Mouse (Mus musculus) embryonic facial prominence, embryonic 15.5 days (tissue): ENCODE measurements around the gene Gm11037. TPM values are rescaled to one million over a fixed set of nuclear protein-coding genes. Genes with fewer than 3 reads are reported as not detected.
A peak's percentile ranks its signal among the peaks of the same experiment; 100 is the strongest.

Experiments
- ATAC-seq: fragments of 200-750 bp; cut with Nextera tagmentation; 2 replicates; pipeline ENCODE4 v1.8.0; 2017; ENCODE audit warnings: low read depth, moderate TSS enrichment; ENCODE audit not compliant: insufficient number of reproducible peaks, low FRiP score, low TSS enrichment
- H3K27ac ChIP-seq: fragments of 300-500 bp; sonication (generic); replicated peaks from 2 replicates; pipeline ENCODE4 v1.5.1; 2015; ENCODE audit warnings: mild to moderate bottlenecking, inconsistent platforms
- H3K27me3 ChIP-seq: fragments of 300-500 bp; sonication (generic); 2 replicates; pipeline ENCODE4 v1.6.1; 2015; ENCODE audit warnings: inconsistent platforms
- H3K36me3 ChIP-seq: fragments of 300-500 bp; sonication (generic); 2 replicates; pipeline ENCODE4 v1.6.1; 2015; ENCODE audit warnings: mild to moderate bottlenecking, inconsistent platforms
- H3K4me1 ChIP-seq: fragments of 300-500 bp; sonication (generic); 2 replicates; pipeline ENCODE4 v1.6.1; 2015; ENCODE audit warnings: inconsistent platforms
- H3K4me2 ChIP-seq: fragments of 300-500 bp; sonication (generic); replicated peaks from 2 replicates; pipeline ENCODE4 v1.6.1; 2015; ENCODE audit warnings: mild to moderate bottlenecking, inconsistent platforms
- H3K4me3 ChIP-seq: fragments of 300-500 bp; sonication (generic); replicated peaks from 2 replicates; pipeline ENCODE4 v1.5.1; 2015; ENCODE audit warnings: mild to moderate bottlenecking, inconsistent platforms
- H3K9ac ChIP-seq: fragments of 300-500 bp; sonication (generic); 2 replicates; pipeline ENCODE4 v1.6.1; 2015; ENCODE audit warnings: inconsistent platforms
- H3K9me3 ChIP-seq: fragments of 300-500 bp; sonication (generic); replicated peaks from 2 replicates; pipeline ENCODE4 v1.6.1; 2016; ENCODE audit warnings: inconsistent platforms
- WGBS: fragments of 180-500 bp; shearing (Covaris S2); methylation state at CpG from one replicate; pipeline ENCODE4 v1.1.7; 2015; 5-methylcytosine and 5-hydroxymethylcytosine counted together
- polyA plus RNA-seq: library from polyadenylated mRNA; unstranded; fragments of >200 nt; fragmentation: Nextera tagmentation; extraction: Ambion mirVana; gene quantifications from 2 replicates; pipeline ENCODE4 v1.2.1, GENCODE M21; 2015

The Gm11037 gene
- not detected in 2 replicates for polyA plus RNA-seq

DNA sequence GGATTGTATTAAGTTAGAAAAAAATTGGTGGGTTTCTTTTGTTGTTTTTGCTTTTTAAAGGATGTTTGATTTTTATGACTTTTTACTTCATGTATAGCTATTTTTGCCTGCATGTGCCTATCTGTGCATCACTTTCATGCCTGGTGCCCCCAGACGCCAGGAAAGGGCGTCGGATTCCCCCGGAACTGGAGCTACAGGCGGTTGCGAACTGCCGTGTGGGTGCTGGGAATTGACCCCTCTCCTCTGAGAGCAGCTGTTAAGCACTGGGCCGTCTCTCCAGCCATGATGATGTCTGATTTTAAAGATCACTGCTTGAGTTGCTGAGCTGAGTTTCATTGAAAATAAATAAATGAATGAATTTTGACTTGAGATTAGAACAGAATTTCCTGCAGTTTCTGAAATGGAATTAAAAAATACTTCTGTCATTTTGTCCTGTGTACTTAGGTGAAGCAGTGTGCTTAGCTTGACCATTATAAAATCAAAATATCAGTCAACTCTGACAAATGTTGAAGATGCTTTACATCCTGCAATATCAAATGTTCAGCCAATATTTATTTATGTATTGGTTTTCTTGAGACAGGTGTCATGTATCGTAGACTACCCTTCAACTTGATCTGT lies at the start of gene Gm11037:
Gene Gm11037, plus strand, starts transcription at position 568 of the 618 bp plus-strand sequence.
- 63% methylated on average over 9 of the region's 9 CpGs for WGBS
- no peak within 1 kb of the TSS; the same call in 1 of the 2 replicates for H3K27ac ChIP-seq
- no peak for ATAC-seq

DNA sequence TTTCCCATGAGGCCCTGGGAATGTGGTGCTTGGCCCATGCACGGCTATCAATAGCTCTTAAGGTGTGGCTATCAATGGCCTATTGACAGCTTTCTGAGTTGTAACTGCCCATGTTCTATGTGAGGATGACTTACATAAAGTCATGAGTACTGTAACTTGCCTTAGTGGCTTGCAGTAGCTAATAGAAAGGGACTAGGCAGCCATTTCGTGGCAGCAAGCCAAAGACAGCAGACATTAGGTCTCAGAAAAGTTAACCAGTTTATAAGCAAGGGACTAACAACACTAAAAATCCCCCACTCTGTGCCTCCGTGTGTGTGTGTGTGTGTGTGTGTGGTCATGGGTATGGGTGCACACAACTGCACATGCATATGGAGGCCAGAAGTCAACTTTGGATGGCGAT lies 49.1 kb upstream of the Gm11037 start:
- Histone ChIP-seq H3K27me3 (no peaks in the 10 kb centered on the region), H3K4me3 (no peak overlapping the region), H3K36me3 (no peaks in the 10 kb centered on the region), H3K9me3 (no peaks in the 10 kb centered on the region), H3K4me1 (no peaks in the 10 kb centered on the region), H3K9ac (no peak overlapping the region), H3K4me2 (no peak overlapping the region), H3K27ac (no peak overlapping the region)
- no peak for ATAC-seq
- 85% methylated on average over 4 of the region's 4 CpGs for WGBS

More for the DNA sequence above, at the start of gene Gm11037:
- Histone ChIP-seq H3K9ac (no peak within 1 kb of the TSS), H3K9me3 (no peaks in the 10 kb centered on the region), H3K36me3 (peaks cover 26% of the 10 kb centered on the region), H3K4me3 (no peak within 1 kb of the TSS), H3K27me3 (no peaks in the 10 kb centered on the region), H3K4me1 (peaks cover 9% of the 10 kb centered on the region), H3K4me2 (no peak within 1 kb of the TSS)

DNA sequence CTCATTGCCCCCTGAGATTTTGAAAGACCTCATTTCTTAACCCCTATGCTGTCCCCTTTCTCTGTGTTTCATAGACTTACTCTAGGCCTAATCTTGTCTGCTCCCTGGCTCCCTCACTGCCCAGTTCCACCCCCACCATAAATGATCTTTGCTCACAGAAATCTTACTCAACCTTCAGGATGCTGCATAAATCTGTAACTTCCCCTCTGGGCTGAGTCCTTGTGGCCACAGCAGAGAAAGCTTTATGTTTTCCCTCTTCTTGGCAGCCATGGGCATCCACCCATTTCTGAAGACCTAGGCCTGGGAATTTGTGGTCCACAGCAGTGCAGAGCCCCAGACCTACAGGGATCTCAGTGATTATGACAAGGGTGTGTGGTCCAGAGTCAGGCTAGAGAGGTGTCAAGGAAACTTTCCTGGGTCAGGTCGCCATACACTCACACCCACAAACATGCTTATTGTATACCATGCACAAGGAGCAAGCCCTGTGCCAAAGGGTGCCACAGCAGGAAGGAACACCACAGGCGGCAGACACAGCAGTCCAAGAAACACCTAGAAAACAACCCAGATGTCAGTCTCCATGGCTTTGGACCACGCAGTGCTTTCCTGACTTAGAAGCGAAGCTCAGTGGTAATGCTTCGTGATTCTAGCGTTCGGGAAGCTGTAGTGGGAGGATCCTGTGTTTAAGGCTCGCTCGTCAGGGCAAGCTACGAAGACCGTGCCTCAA lies 46.5 kb upstream of the Gm11037 start, which contains the start of gene Siglec1:
Gene Siglec1, minus strand, starts transcription at position 99 of the 724 bp plus-strand sequence.
- ATAC-seq, result no peak
- H3K36me3 ChIP-seq, result no peaks in the 10 kb centered on the region
- H3K9ac ChIP-seq, result no peak within 1 kb of the TSS
- no peak within 1 kb of the TSS for H3K4me3 ChIP-seq
- no peak within 1 kb of the TSS for H3K27ac ChIP-seq
- H3K4me2 ChIP-seq, result no peak within 1 kb of the TSS
- WGBS, result 75% methylated on average over 11 of the region's 11 CpGs
- no peaks in the 10 kb centered on the region for H3K9me3 ChIP-seq
- no peaks in the 10 kb centered on the region for H3K27me3 ChIP-seq
- H3K4me1 ChIP-seq, result no peaks in the 10 kb centered on the region

DNA sequence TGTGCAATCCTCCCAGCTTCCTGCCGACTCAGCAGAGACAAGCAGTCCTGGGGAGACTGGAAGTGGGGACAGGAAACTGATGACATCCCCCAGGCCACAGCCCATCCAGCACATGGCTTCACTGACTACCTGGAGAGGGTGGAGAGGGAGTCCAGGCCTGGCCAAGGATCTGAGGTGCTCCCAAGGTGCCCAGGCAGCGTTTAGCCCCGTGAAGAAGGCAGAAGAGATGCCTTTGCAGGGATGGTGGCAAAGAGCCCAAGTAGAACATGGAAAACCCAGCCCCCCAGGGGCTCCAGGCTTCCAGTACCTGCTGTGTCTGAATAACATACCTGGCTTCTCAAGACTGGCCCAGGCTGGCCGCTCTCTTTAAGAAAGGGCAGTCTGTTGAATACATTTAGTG lies 44.7 kb upstream of the Gm11037 start:
- Histone ChIP-seq H3K9me3 (no peaks in the 10 kb centered on the region), H3K9ac (no peak overlapping the region), H3K4me3 (no peak overlapping the region), H3K27ac (no peak overlapping the region), H3K4me1 (no peaks in the 10 kb centered on the region), H3K36me3 (no peaks in the 10 kb centered on the region), H3K27me3 (no peaks in the 10 kb centered on the region), H3K4me2 (no peak overlapping the region)
- 64% methylated on average over 4 of the region's 4 CpGs for WGBS
- ATAC-seq, result no peak

DNA sequence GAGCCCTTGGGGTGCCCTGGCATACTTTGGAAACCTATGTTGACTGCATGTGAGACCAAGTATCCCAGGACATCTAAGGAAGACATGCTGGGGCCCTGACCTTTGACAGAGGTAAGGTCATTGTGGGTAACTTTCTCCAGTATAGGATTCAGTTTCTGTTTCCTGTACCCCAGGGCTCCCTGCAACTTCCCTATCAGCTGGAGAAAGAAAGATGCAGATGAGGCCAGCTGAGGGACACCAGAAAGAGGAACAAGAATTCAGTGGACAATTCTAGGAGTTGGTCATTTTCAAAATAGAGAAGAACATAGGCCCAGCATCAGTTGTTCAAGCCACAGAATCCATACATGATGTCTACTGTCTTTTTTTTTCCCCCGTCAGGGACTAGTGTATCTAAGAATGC lies 43.7 kb upstream of the Gm11037 start:
- no peaks in the 10 kb centered on the region for H3K4me1 ChIP-seq
- no peak overlapping the region for H3K4me3 ChIP-seq
- H3K27me3 ChIP-seq, result no peaks in the 10 kb centered on the region
- H3K36me3 ChIP-seq, result no peaks in the 10 kb centered on the region
- no peak overlapping the region for H3K27ac ChIP-seq
- ATAC-seq, result no peak
- H3K4me2 ChIP-seq, result no peak overlapping the region
- H3K9me3 ChIP-seq, result no peaks in the 10 kb centered on the region
- 72% methylated on average over 1 of the region's 1 CpGs for WGBS
- H3K9ac ChIP-seq, result no peak overlapping the region

DNA sequence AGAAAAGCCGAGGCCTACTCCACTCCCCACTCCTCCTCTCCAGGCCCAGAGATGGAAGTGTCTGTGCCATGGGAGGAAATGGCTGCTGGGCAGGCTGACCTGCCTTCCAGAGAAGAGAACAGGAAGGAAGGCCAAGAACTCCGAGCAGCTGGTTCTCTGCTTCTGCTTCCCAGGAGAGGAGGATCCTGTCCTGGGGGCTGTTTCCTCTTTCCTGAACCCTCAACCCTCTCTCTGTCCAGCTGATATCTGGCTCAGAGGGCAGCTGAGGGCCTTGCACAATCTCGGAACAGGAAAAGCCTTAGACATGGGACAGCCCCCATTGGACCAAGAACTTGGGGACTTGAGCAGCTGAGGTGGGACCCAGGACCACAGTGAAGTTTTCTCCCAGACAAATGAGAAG lies 42.4 kb upstream of the Gm11037 start:
- 64% methylated on average over 3 of the region's 3 CpGs for WGBS
- Histone ChIP-seq H3K4me2 (no peak overlapping the region), H3K27ac (no peak overlapping the region), H3K4me3 (no peak overlapping the region), H3K9me3 (no peaks in the 10 kb centered on the region), H3K9ac (no peak overlapping the region), H3K4me1 (peaks cover under 1% of the 10 kb centered on the region; the same call in 1 of the 2 replicates), H3K27me3 (no peaks in the 10 kb centered on the region), H3K36me3 (no peaks in the 10 kb centered on the region)
- ATAC-seq, result no peak

DNA sequence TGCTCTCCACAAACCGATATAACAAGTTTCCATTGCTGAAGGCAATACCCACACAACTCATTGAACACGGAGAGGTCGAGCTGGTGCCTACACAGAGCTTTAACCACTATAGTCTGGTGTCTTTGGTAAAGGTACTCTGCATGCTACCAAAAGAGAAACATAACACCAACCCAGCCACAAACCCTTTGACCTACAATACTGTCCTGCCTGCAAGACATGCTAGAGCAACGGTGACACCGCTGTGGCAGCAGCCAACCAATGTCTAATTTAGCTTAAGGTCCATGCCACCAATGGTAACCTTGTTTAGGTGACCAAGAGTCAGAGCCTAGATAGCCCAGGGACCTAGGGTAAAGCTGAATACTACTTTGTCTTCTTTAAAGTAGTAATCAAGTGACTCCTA lies 39.7 kb upstream of the Gm11037 start:
- no peaks in the 10 kb centered on the region for H3K9me3 ChIP-seq
- no peak overlapping the region for H3K4me2 ChIP-seq
- no peak overlapping the region for H3K4me3 ChIP-seq
- no peak for ATAC-seq
- no peak overlapping the region for H3K9ac ChIP-seq
- H3K27ac ChIP-seq, result no peak overlapping the region
- H3K27me3 ChIP-seq, result no peaks in the 10 kb centered on the region
- H3K36me3 ChIP-seq, result no peaks in the 10 kb centered on the region
- peaks cover 9% of the 10 kb centered on the region for H3K4me1 ChIP-seq
- WGBS, result 89% methylated on average over 5 of the region's 5 CpGs

DNA sequence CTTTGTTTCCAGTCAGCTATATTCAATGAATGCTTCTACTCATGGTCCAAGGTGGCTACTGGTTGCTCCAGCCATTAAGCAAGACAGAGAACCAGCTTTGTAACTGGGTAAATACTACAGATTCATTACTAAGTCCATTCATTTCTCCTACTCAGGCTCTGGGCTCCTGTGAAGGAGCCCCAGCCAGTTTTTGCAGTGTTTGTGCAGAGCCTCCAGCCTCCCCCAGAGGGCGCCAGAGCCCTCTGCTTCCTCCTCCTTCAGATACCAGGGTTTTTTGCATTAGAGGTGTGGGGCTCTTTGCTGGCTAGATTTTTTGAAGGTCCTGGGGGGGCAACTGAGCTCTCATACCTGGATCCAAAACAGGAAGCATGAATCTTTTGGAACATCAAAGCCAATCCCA lies 38.5 kb upstream of the Gm11037 start:
- Histone ChIP-seq H3K4me2 (no peak overlapping the region), H3K36me3 (no peaks in the 10 kb centered on the region), H3K9me3 (no peaks in the 10 kb centered on the region), H3K4me3 (no peak overlapping the region), H3K27ac (no peak overlapping the region), H3K27me3 (no peaks in the 10 kb centered on the region), H3K9ac (no peak overlapping the region), H3K4me1 (peaks cover 9% of the 10 kb centered on the region)
- ATAC-seq, result no peak
- 0% methylated on average over 1 of the region's 1 CpGs for WGBS

DNA sequence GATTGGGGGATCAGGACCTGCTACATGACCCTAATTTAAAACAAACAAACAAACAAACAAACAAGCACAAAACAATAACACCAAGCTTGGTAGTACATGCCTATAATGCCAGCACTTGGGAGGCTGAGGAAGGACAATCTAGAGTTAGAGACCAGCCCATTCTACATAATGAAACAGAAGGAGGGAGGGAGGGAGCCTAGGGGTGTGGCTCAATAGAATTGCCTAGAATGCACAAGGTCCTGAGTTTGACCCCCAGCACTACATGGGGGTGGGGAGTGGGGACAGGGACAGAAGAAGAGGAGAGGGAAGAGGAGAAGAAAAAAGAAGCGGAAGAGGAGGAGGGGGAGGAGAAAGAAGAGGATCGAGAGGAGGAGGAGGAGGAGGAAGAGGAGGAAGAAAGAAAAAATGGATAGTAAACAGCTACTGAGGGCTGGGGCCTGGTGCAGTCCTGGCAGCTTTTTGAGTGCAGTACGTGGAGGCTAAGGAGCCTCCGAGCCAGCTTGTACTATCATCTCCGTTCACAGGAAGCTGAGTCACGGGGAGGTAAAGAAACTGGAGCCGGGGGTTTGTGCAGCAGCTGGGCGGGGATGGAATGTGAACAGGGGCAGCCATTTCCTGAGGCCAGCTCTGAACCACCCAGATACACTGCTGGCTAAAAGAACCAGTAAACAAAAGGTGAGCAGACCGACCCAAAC lies 37.0 kb upstream of the Gm11037 start:
- Histone ChIP-seq H3K9ac (no peak overlapping the region), H3K9me3 (no peaks in the 10 kb centered on the region), H3K4me1 (peaks cover 9% of the 10 kb centered on the region), H3K27ac (peak overlapping the region; percentile 74), H3K36me3 (no peaks in the 10 kb centered on the region), H3K4me2 (peak overlapping the region; percentile 41), H3K27me3 (no peaks in the 10 kb centered on the region), H3K4me3 (no peak overlapping the region)
- peak; percentile 76 for ATAC-seq
- 7% methylated on average over 9 of the region's 9 CpGs for WGBS

DNA sequence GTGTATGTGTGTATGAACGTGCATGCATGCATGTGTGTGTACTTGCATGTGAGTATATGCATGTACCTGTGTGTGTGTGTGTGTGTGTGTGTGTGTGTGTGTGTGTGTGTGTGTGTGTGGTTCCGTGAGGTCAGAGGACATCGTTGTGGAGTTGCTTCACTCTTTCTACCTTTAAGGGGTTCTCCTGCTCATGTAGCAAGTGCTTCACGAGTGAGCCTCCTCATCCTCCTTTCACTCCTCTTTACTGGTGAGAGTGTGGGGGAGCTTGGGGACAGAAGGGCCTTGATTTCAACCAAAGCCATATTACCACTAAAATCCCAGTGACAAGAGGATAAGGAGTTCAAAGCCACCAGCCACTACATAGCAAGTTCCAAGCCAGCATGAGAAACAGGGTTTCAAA lies 36.2 kb upstream of the Gm11037 start:
- ATAC-seq, result no peak
- Histone ChIP-seq H3K36me3 (no peaks in the 10 kb centered on the region), H3K4me1 (peaks cover 9% of the 10 kb centered on the region), H3K9ac (no peak overlapping the region), H3K4me3 (no peak overlapping the region), H3K27ac (no peak overlapping the region), H3K4me2 (no peak overlapping the region), H3K9me3 (no peaks in the 10 kb centered on the region), H3K27me3 (no peaks in the 10 kb centered on the region)
- 66% methylated on average over 4 of the region's 4 CpGs for WGBS

DNA sequence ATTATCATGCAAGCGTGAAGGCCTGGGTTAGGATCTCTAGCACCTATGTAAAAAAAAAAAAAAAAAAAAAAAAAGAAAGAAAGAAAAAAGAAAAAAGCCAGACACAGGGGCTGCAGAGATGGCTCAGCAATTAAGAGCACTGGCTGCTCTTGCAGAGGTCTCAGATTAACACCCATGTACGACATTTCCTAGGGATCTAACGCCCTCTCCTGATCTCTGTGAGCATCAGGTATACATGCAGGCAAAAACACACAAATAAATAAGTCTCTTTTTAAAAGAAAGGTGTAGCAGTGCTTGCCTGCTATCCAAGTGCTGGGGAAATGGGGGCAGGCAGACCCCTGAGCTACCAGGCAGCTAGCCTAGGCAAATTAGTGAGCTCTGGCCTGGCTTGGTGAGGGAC lies 31.8 kb upstream of the Gm11037 start:
- H3K27me3 ChIP-seq, result no peaks in the 10 kb centered on the region
- H3K4me1 ChIP-seq, result 0 out of 2 replicates have a peak, but pooled peaks cover 2% of the 10 kb centered on the region
- no peak overlapping the region for H3K4me3 ChIP-seq
- no peak overlapping the region for H3K4me2 ChIP-seq
- ATAC-seq, result no peak
- H3K9ac ChIP-seq, result no peak overlapping the region
- 54% methylated on average over 3 of the region's 3 CpGs for WGBS
- no peaks in the 10 kb centered on the region for H3K36me3 ChIP-seq
- H3K27ac ChIP-seq, result no peak overlapping the region
- no peaks in the 10 kb centered on the region for H3K9me3 ChIP-seq
